Mouse (Mus musculus) liver, embryonic 16.5 days (tissue): ENCODE results near the gene Kansl2. TPM values are rescaled to one million over a fixed set of nuclear protein-coding genes. Genes with fewer than 3 reads are reported as not detected.

Experiments used
- ATAC-seq: fragments of 200-750 bp; cut with Nextera tagmentation; 2 replicates; pipeline ENCODE4 v1.8.0; 2017; ENCODE audit warnings: low read depth, mild to moderate bottlenecking, moderate number of reproducible peaks, moderate library complexity
- H3K27ac ChIP-seq: fragments of 300-500 bp; sonication (generic); 2 replicates; pipeline ENCODE4 v1.5.1; 2014; ENCODE audit warnings: mild to moderate bottlenecking, low read length
- H3K27me3 ChIP-seq: fragments of 300-500 bp; sonication (generic); 2 replicates; pipeline ENCODE4 v1.6.1; 2014; ENCODE audit warnings: low read depth, low read length, mixed read lengths; ENCODE audit not compliant: control insufficient read depth, insufficient read depth
- H3K36me3 ChIP-seq: fragments of 300-500 bp; sonication (generic); 2 replicates; pipeline ENCODE4 v1.6.1; 2014; ENCODE audit warnings: mild to moderate bottlenecking; ENCODE audit not compliant: control insufficient read depth, insufficient read depth
- H3K4me1 ChIP-seq: fragments of 300-500 bp; sonication (generic); 2 replicates; pipeline ENCODE4 v1.6.1; 2014; ENCODE audit warnings: low read depth, low read length, mixed read lengths; ENCODE audit not compliant: control insufficient read depth
- H3K4me2 ChIP-seq: fragments of 300-500 bp; sonication (generic); 2 replicates; pipeline ENCODE4 v1.6.1; 2014; ENCODE audit warnings: low read depth, low read length, mixed read lengths
- H3K4me3 ChIP-seq: fragments of 300-500 bp; sonication (generic); 2 replicates; pipeline ENCODE4 v1.5.1; 2014; ENCODE audit warnings: low read depth, mild to moderate bottlenecking, low read length
- H3K9ac ChIP-seq: fragments of 300-500 bp; sonication (generic); 2 replicates; pipeline ENCODE4 v1.6.1; 2014; ENCODE audit warnings: low read depth, low read length
- H3K9me3 ChIP-seq: fragments of 300-500 bp; sonication (generic); replicated peaks from 2 replicates; pipeline ENCODE4 v1.6.1; 2016; ENCODE audit warnings: low read length; ENCODE audit not compliant: control insufficient read depth
- WGBS: fragments of 180-500 bp; shearing (Covaris S2); extraction: QIAGEN DNeasy Blood & Tissue Kit; methylation state at CpG from one replicate; pipeline ENCODE4 v1.1.7; 2014; ENCODE audit not compliant: insufficient replicate concordance; 5-methylcytosine and 5-hydroxymethylcytosine counted together
- polyA plus RNA-seq: library from polyadenylated mRNA; unstranded; fragments of >200 nt; fragmentation: Nextera tagmentation; extraction: Ambion mirVana; gene quantifications from 2 replicates; pipeline ENCODE4 v1.2.1, GENCODE M21; 2015

The Kansl2 gene
- polyA plus RNA-seq, 1 experiment from 2014 or later, result 28.5 TPM

- ATAC-seq, result no peak
- Histone ChIP-seq H3K4me3 (no peak overlapping the region), H3K4me2 (no peak overlapping the region), H3K36me3 (no peaks in the 10 kb centered on the region), H3K4me1 (no peaks in the 10 kb centered on the region), H3K9me3 (no peaks in the 10 kb centered on the region), H3K9ac (no peak overlapping the region), H3K27me3 (no peaks in the 10 kb centered on the region), H3K27ac (no peak overlapping the region)
- 74% methylated on average over 17 of the region's 17 CpGs for WGBS
Observed at GRCm38 (mm10) chr15:98497631-98498030, 36.4 kb downstream of the Kansl2 start.

GRCm38 (mm10) chr15:98492102-98492501, 42.0 kb downstream of the Kansl2 start, which contains the start of gene Olfr279:
Olfr279 (plus strand) TSS chr15:98492402.
- H3K36me3 ChIP-seq, result no peaks in the 10 kb centered on the region
- WGBS, result 44% methylated on average over 4 of the region's 4 CpGs
- no peak within 1 kb of the TSS for H3K27ac ChIP-seq
- H3K9ac ChIP-seq, result no peak within 1 kb of the TSS
- no peaks in the 10 kb centered on the region for H3K9me3 ChIP-seq
- H3K4me3 ChIP-seq, result no peak within 1 kb of the TSS
- no peaks in the 10 kb centered on the region for H3K4me1 ChIP-seq
- no peak within 1 kb of the TSS for H3K4me2 ChIP-seq
- no peaks in the 10 kb centered on the region for H3K27me3 ChIP-seq
- no peak for ATAC-seq

- no peaks in the 10 kb centered on the region for H3K9me3 ChIP-seq
- 54% methylated on average over 2 of the region's 2 CpGs for WGBS
- no peak overlapping the region for H3K4me2 ChIP-seq
- H3K36me3 ChIP-seq, result no peaks in the 10 kb centered on the region
- no peaks in the 10 kb centered on the region for H3K4me1 ChIP-seq
- H3K27me3 ChIP-seq, result no peaks in the 10 kb centered on the region
- no peak overlapping the region for H3K9ac ChIP-seq
- ATAC-seq, result no peak
- H3K27ac ChIP-seq, result no peak overlapping the region
- H3K4me3 ChIP-seq, result no peak overlapping the region
Observed at GRCm38 (mm10) chr15:98491332-98491731, 42.7 kb downstream of the Kansl2 start.

GRCm38 (mm10) chr15:98486433-98487021, 47.5 kb downstream of the Kansl2 start:
- Histone ChIP-seq H3K4me3 (no peak overlapping the region), H3K36me3 (no peaks in the 10 kb centered on the region), H3K27me3 (no peaks in the 10 kb centered on the region), H3K9ac (no peak overlapping the region), H3K4me2 (no peak overlapping the region), H3K4me1 (no peaks in the 10 kb centered on the region), H3K9me3 (no peaks in the 10 kb centered on the region), H3K27ac (no peak overlapping the region)
- WGBS, result 49% methylated on average over 8 of the region's 8 CpGs
- no peak for ATAC-seq

- no peaks in the 10 kb centered on the region for H3K4me1 ChIP-seq
- no peaks in the 10 kb centered on the region for H3K36me3 ChIP-seq
- 31% methylated on average over 18 of the region's 18 CpGs for WGBS
- no peaks in the 10 kb centered on the region for H3K27me3 ChIP-seq
- no peak overlapping the region for H3K4me2 ChIP-seq
- no peak overlapping the region for H3K4me3 ChIP-seq
- 0 out of 2 replicates have a peak overlapping the region, but pooled peaks have one; percentile 0 for H3K27ac ChIP-seq
- H3K9me3 ChIP-seq, result no peaks in the 10 kb centered on the region
- peak; percentile 39; the same call in 1 of the 2 replicates for ATAC-seq
- H3K9ac ChIP-seq, result no peak overlapping the region
Observed at GRCm38 (mm10) chr15:98483907-98484886, 49.9 kb downstream of the Kansl2 start.

- Histone ChIP-seq H3K27me3 (no peaks in the 10 kb centered on the region), H3K9me3 (no peaks in the 10 kb centered on the region), H3K27ac (no peak within 1 kb of the TSS), H3K4me1 (no peaks in the 10 kb centered on the region), H3K9ac (no peak within 1 kb of the TSS), H3K4me2 (no peak within 1 kb of the TSS), H3K36me3 (no peaks in the 10 kb centered on the region), H3K4me3 (no peak within 1 kb of the TSS)
- no peak for ATAC-seq
- WGBS, result 49% methylated on average over 3 of the region's 3 CpGs
Observed at GRCm38 (mm10) chr15:98482701-98483100, 51.4 kb downstream of the Kansl2 start, which contains the start of gene Lalba. Lalba (minus strand) TSS chr15:98482721.

GRCm38 (mm10) chr15:98479568-98480102, 54.4 kb downstream of the Kansl2 start:
- H3K4me1 ChIP-seq, result no peaks in the 10 kb centered on the region
- WGBS, result 56% methylated on average over 7 of the region's 7 CpGs

GRCm38 (mm10) chr15:98476281-98476680, 57.8 kb downstream of the Kansl2 start:
- H3K9me3 ChIP-seq, result no peaks in the 10 kb centered on the region
- H3K9ac ChIP-seq, result no peak overlapping the region
- no peak for ATAC-seq
- H3K36me3 ChIP-seq, result no peaks in the 10 kb centered on the region
- no peaks in the 10 kb centered on the region for H3K27me3 ChIP-seq
- no peaks in the 10 kb centered on the region for H3K4me1 ChIP-seq
- no peak overlapping the region for H3K4me3 ChIP-seq
- 63% methylated on average over 5 of the region's 5 CpGs for WGBS
- no peak overlapping the region for H3K4me2 ChIP-seq
- H3K27ac ChIP-seq, result no peak overlapping the region

More at GRCm38 (mm10) chr15:98479568-98480102, 54.4 kb downstream of the Kansl2 start:
- no peak overlapping the region for H3K4me2 ChIP-seq
- no peak overlapping the region for H3K4me3 ChIP-seq
- ATAC-seq, result no peak
- no peaks in the 10 kb centered on the region for H3K27me3 ChIP-seq
- no peak overlapping the region for H3K9ac ChIP-seq
- no peak overlapping the region for H3K27ac ChIP-seq
- no peaks in the 10 kb centered on the region for H3K36me3 ChIP-seq
- H3K9me3 ChIP-seq, result no peaks in the 10 kb centered on the region
